Mouse (Mus musculus): ENCODE data around the gene Hist3h2ba. TPM values are rescaled to one million over a fixed set of nuclear protein-coding genes. Genes with fewer than 3 reads are reported as not detected.

Gene Hist3h2ba
- total RNA-seq (2021): 100 to 1,000 TPM in 1 of 2 experiments, 10 to 100 TPM in 1; 99.3 to 112 TPM
- long read RNA-seq, experiment 1, partial matches to known transcripts: 0 of 4 reads
- long read RNA-seq, experiment 1, other reads (novel, unspliced or antisense): 0 of 4 reads
- long read RNA-seq, experiment 2, transcript Hist3h2ba-201 (1 exons, 614 nt): major isoform, 6 of 6 reads
- long read RNA-seq, experiment 2, partial matches to known transcripts: 0 of 6 reads
- long read RNA-seq, experiment 2, other reads (novel, unspliced or antisense): 0 of 6 reads

DNA sequence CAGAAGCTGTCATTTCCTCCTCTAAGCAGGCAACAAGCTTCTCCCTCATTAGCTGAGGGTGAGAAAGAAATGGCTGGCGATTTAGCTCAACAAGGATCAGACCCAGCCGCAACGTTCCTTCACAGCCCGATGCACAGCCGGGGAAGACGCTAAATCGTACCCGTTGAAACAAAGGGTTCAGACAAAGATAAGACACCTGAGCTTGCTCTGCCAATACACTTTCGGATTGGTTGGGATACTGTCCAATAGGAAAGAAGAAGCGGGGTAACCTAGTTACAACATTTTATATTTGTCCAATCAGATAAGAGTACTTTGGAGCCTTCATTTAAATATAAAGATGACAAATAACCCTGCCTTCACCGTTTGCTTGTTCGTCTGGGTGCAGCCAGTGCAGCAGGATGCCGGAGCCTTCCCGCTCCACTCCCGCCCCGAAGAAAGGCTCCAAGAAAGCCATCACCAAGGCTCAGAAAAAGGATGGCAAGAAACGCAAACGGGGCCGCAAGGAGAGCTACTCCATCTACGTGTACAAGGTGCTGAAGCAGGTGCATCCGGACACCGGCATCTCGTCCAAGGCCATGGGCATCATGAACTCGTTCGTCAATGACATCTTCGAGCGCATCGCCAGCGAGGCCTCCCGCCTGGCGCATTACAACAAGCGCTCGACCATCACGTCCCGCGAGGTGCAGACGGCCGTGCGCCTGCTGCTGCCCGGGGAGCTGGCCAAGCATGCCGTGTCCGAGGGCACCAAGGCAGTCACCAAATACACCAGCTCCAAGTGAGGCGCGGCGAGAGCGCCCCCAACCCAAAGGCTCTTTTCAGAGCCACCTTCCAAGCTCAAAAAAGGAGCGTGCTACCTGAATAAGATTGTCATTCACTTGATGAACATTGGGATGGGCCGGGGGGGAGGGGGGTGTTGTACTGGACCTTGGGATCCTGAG lies at the start of gene Hist3h2ba:
Gene Hist3h2ba, plus strand, starts transcription at position 379 of the 938 bp plus-strand sequence.
- peak; percentile 75 for DNase-seq (ENCODE audit: low spot score in 2 of 2)

DNA sequence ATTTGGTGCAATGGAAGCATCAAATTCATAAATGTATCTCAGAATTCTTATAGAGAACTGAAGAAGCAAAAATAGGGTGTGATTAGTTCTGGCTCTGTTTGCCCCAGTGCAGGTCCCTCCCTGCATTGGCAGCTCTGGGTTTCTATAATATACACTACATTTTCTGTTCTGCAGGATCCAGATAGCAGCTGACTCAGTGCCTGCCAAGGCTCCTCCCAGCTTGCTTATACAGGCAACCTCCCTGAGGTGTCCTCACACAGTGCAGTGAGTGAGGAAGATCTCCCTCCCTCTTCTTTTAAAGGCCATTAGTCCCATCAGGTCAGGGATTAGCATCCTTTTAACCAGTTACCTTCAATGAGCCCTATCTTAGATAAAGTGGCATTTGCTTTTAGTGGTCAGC lies 47.6 kb upstream of the Hist3h2ba start:
- DNase-seq (ENCODE audit: low spot score in 2 of 2): no peak

DNA sequence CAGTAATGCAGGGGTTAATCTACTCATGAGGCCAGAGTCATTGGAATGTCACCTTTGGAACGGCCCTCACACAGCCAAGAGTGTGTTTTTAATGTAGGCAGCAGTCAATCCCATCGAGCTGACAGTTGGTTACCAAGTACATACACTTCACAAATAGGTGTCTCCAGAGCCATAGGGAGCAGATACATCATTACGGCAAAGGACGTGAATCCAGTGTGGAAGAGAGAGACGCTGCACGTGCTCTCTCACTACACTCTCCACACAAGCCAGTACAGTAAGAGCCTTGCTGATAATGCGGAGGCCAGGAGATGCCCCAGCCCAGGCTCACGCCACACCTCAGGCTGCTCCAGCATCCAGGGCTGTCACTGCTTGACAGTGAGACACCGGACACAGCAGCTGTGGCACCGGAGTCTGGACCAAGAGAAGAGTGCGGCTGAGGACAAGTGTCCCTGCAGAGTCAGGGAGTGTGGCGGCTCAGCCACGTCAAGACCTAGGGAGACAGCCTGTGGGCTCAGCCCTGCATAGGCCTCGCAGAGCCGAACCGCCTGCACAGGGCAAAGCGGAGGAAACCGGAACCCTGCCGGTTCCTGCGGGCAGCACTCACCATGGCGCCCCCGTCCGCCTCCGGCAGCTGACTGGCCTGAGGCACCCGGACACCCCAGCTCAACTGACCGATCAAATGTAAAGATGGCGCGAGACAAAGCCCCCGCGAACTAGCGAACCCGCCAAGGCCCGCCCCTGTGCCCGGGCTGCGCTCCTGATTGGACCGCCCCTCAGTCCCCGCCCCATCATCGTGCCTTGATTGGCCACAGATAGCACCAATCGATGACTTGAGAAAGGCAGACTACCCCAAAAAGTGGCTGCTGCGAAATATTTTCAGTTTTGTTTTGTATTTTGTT lies 45.0 kb upstream of the Hist3h2ba start, which contains the start of gene Zfp39:
Gene Zfp39, minus strand, starts transcription at position 715 of the 899 bp plus-strand sequence.
- peak; percentile 95 to 97 for DNase-seq (ENCODE audit: low spot score in 2 of 2)

DNA sequence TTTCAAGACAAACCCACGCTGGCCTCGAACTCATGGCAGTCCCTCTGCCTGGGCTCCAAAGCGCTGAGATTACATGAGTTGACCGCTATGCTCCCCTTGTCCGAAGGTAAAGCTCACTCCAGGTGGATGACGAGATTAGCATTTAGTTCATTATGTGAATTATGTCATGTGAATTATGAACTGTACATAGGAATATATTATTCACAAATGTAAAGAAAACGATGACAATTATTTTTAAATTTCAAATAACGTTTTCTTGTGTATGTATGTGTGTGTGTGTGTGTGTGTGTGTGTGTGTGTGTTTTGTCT lies 44.4 kb upstream of the Hist3h2ba start:
- no peak for DNase-seq (ENCODE audit: low spot score in 2 of 2)

DNA sequence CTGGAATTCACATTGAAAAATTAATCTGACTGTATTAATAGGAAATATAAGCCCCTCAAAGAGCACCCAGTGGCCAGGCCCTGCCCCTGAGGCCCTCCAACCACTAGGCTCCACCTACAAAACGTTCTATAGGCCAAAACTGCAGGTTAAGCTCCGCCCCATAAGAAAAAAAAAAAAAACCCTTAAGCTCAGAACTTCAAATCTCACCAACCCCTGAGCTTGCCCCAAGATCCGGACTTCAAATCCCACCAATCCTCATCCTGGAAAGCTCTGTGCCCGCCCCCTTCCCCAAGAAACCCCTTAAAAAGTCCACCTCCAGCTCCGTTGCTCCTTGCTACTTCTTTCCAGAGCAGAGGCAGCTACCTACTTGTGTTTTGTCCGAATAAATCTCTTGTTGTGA lies 43.9 kb upstream of the Hist3h2ba start:
- no peak for DNase-seq (ENCODE audit: low spot score in 2 of 2)

DNA sequence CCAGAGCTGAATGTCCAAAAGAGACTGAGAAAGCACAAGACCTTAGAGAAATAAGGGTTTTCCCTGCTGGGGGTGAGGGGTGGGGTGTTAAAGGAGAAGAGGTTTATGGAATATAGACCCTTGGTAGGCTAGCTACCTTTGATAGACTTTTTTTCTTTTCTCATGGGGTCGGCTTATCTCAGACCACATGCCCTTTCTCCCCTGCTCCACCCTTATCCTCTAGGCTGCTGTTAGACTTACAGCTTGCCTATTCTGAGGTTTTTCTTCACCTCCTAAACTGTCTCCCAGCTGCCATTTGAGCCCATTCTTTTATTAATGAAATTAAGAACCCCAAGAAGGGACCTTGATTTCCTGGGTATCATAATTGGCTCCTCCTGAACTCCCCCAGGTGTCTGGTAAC lies 34.9 kb upstream of the Hist3h2ba start:
- DNase-seq (ENCODE audit: low spot score in 2 of 2): no peak

DNA sequence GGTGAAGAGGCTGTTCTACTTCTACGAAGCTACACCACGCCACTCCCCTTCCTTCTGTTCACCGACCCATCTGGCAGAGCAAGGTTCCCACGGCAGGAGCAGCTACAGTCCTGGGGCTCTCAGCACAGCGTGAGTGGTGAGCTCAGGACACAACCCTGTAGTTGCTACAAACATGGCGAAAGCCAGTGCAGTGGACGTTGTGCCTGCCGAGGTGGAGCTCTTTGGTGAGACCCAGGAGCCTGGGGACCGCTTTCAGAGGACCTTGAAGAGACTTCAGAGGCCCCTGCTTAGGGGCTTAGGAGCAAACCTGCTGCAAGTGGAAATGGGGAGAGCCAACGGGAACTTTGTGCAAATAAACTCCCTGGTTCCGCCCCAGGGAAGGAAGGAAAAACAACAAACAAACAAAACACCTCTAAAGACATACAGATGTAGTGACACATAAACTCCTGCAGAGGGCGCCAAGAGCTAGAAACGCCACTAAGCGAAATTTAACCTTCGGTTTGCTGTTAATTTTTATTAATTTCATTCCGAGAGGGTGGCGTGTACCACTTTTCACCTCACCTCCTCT lies 34.2 kb upstream of the Hist3h2ba start:
- no peak for DNase-seq (ENCODE audit: low spot score in 2 of 2)

DNA sequence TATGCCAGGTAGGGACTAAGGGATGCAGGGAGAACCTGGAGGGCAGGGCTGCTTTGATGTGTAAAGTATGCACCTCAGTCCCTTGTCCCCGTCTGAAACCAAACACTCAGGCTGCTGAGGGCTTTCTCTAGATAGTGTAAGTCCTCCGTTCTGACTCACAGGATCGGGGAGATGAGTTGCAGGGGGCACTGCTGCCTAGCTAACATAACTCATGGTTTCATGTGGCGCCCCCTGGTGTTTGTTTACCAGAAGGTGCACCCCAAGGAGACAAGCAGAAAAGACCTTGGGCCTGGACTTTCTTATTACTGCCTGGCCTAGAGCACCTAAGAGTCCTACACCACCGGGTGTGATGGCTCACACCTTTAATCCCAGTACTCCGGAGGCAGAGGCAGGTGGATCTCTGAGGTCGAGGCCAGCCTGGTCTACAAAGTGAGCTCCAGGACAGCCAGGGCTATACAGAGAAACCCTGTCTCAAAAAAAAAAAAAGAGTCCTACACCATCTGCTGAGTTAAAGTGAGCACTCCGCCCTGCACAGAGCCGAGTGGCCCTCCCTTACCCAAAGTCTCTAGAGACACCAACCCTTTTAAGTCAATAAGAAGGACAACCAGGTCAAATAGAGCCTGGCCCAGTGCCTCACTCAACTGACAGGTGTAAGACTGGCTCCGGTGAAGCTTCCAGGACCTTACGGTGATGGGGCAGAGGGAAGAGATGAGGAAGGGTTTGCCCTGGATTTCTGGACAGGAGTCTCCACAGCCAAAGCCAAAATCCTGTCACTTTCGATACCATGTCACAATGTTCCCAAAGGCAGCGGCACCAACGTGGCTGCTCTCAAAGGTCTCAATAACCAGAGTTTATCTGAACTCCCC lies 31.6 kb upstream of the Hist3h2ba start:
- peak; percentile 26 to 56 for DNase-seq (ENCODE audit: low spot score in 2 of 2)

DNA sequence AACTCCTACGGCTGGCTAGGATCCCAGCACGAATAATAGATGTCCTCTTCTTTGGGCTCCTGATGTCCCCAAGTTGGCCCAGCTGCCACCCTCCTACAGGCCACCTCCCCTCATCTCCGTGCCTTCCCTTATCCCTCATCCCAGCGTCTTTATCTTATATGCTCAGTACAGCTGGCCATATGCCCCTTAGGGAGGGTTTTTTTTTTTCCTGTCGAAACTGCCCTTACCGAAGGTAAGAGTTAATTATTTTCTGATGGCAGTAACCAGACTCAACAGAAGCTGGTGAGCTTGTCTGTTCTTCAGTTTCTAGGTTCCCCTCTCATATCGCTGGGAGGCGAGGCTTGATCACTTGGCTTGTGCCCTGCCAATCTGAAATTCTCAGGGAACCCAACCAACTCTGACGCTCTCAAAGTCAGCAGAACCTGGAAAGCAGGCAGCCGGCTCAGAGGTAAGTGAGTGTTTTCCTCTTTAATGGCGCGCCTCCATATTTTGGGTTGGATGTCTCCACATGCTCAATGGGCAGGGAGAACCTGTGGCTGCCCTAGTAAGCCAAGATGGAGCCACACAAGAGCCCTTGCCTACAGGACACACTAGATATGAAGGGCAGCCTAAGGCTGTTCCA lies 30.9 kb upstream of the Hist3h2ba start, which contains the start of gene Btnl10:
Gene Btnl10, plus strand, starts transcription at position 164 of the 622 bp plus-strand sequence.
- no peak for DNase-seq (ENCODE audit: low spot score in 2 of 2)

DNA sequence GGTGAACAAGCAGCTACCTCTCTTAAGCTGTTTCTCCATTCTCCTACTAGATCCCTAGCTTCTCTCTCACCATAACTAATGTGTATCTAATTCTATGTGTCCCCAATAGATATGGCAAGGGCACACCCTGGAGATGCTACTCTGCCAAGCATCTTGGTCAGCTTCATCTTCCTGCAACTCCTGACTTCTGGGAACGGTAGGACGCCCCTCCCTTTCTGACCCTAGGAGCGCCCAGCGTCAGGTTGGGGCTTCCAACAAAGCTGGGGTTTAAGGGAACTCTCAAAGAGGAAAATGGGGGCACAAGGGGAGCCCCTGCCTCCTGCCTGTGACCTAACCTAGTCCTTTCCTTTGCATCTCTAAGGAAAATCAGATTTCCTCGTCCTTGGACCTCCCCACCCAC lies 30.0 kb upstream of the Hist3h2ba start:
- DNase-seq (ENCODE audit: low spot score in 2 of 2): no peak

DNA sequence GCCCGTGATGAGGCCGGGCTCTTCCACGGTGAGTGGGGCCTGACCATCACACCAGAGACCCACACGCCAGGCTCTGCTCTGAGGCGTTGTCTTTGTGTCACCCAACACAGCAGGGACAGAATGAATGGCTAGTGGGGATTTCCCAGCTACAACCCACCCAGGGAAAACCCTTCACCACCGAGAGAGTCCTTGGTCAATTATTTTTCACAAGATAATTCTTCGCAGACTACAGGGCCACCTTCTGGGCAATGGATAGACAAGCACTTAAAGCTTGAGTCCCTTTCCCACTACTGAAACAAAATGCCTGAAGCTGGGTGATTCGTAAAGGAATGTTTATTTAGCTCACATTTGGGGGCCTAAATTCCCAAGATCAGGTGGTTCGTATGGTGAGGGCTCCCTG lies 26.3 kb upstream of the Hist3h2ba start:
- no peak for DNase-seq (ENCODE audit: low spot score in 2 of 2)

DNA sequence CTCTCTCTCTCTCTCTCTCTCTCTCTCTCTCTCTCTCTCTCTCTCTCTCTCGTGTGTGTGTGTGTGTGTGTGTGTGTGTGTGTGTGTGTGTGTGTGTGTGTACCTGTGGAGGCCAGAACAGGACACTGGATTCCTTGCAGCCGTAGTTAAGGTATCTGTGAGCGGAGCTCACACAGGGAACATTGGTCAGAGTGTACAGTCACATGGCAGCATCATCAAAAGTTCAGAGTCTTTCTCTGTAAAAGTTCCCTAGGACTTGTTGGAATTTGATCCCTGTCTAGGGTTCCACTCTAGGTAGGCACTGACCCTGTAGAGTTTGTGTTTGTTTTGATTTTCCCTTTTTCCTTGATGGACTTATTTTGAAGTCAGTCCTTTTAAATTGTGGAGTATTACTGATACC lies 22.1 kb upstream of the Hist3h2ba start:
- DNase-seq (ENCODE audit: low spot score in 2 of 2): no peak

DNA sequence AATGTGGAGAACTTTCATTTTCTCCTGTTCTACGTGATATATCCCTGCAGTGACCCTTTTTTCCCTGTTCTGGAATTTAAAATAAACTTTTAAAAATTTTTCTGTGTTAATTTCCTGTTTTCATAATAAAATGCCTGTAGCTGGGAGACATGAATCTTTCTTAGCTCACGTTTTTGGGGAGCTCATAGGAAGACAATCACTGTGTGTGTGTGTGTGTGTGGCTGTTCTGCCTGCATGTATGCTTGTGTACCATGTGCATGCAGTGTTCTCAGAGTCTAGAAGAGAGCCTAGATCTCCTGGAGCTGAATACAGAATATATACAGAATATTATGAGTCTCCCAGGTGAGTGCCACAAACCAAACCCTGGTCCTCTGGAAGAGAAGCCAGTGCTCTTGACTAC lies 21.7 kb upstream of the Hist3h2ba start:
- DNase-seq (ENCODE audit: low spot score in 2 of 2): no peak

DNA sequence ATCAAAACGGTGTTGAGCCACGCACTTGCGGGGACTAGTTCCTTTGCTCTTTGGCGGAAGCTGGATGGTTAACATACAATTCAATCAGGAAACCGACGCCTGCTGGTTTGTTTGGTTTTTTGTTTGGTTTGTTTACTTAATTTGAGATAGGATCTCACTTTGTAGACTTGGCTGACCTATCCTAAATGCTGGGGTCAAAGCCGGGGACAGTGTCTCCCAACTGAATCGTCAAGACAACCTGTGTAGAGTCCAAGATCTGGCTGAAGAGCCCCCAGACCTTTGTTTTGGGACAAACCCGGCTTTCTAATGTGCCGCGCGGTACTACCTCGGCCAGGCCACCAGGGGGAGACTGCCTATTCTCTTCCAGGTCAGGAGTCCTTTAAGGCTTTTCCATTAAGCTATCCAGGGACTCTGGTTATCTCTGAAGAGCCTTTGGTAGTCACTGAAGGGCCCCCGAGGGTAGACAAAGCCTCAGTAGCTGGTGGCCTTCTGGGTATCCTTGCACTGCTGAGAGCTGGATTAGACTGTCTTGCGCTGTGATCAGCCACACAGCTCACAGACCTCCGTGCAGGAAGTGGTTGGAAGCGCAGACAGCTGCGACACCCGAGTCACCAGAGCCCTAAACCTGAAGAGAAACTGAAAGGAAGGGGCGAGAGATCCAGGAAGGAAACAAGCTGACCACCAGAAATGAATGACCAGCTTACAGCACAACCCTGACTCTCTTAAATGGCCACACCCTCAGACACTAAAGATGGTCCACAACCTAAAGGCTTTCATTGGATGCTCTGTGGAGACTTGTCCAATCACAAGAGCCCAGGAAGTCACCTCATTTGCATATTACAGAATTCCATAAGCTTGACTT lies 20.7 kb upstream of the Hist3h2ba start:
- peak in 1 of 2 experiments; percentile 36 for DNase-seq (ENCODE audit: low spot score in 2 of 2)

DNA sequence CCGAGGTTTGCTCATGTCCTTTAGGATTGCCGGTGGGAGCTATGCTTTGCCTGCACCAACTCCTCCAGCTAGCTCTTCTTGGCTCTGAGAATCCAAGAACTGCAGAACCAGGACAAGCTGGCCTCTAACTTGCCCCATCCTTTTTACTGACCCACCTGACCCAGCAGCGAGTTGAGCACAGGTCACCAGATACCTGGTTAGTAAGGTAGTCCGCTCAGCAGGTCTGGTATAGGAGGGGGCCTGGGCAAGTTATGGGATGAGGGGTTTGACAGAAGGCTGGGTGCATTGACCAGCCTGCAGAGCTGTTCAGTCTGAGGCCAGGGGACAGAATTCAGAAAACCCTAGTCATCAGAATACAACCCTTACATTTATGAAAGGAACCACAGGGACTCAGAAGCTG lies 19.7 kb upstream of the Hist3h2ba start:
- DNase-seq (ENCODE audit: low spot score in 2 of 2): no peak

DNA sequence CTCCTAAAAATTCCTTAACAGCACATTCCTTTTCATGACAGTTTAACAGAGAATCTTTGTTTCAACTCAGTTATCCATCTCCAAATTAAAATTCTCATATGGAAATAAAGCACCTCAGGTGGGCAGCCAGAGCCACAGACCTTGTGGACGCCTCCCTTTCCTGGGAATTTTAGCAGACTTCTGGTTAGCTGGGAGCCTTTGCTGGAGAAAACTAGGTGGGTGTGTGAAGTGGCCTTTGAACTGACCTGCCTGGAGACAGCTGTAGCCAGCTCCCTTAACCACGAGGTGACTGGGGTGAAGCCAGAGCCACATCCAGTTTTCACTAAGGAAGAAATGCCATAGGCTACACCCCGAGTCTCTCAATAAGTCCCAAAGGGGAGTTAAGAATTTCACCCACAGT lies 19.1 kb upstream of the Hist3h2ba start:
- DNase-seq (ENCODE audit: low spot score in 2 of 2): no peak

DNA sequence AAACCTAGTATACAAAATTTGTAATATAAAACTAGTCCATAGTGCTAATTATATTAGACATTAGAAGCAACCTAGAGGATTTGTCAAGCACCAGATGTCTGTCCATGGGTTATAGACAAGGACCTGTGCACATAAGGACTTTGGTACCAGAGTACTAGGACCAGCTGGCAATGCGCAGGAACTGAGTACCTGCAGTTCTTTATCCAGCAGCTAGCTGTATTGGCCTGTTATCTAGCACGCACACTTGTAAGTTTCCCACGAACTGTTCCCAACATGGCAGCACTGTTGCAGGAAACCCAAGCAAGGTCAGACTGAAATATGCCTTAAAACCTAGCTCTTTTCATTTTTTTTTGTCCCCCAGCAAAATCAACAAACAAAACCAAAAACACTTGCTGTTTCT lies 18.5 kb upstream of the Hist3h2ba start:
- DNase-seq (ENCODE audit: low spot score in 2 of 2): no peak

DNA sequence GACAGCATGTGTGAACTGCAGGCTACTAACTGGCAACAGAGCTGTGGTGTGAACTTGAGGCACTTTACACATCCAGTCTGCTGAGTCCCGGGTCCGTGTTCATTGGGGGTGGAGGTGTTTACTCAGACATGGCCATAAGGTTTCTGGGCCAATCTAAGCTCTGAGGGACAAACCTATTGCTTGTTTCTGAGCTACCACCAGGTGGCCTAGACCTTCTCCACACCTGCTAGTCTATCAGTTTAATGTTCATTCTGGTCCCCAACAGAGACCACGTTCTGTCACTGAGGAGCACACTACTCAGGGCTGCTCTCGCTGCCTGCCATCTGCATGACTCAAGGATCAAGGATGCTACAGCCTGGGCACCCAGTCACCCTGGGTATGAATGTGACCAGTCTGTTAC lies 17.1 kb upstream of the Hist3h2ba start:
- DNase-seq (ENCODE audit: low spot score in 2 of 2): no peak

DNA sequence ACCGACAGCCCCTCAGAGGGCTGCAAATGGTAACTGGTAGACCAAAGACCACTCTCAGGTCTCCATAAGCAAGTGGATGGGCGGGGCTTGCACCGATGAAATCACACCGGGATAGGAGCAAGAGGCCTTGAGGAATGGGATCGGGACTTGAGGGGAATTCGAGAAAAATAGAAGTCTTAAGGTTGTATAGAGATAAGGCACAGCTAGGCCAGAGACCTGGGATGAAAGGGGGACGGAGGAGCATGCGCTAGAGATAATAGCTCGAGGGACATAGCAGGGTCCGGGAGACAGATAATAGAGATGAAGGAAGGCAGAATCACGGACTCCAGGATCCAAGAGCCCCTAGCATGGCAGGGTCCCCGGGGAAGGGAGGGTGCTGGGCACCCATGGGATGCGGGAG lies 10.8 kb upstream of the Hist3h2ba start:
- no peak for DNase-seq (ENCODE audit: low spot score in 2 of 2)

All from left cerebral cortex, adult 18-20 months (tissue).